7 mouse cellular contexts compared by ENCODE assay signal in the genomic region with DNA sequence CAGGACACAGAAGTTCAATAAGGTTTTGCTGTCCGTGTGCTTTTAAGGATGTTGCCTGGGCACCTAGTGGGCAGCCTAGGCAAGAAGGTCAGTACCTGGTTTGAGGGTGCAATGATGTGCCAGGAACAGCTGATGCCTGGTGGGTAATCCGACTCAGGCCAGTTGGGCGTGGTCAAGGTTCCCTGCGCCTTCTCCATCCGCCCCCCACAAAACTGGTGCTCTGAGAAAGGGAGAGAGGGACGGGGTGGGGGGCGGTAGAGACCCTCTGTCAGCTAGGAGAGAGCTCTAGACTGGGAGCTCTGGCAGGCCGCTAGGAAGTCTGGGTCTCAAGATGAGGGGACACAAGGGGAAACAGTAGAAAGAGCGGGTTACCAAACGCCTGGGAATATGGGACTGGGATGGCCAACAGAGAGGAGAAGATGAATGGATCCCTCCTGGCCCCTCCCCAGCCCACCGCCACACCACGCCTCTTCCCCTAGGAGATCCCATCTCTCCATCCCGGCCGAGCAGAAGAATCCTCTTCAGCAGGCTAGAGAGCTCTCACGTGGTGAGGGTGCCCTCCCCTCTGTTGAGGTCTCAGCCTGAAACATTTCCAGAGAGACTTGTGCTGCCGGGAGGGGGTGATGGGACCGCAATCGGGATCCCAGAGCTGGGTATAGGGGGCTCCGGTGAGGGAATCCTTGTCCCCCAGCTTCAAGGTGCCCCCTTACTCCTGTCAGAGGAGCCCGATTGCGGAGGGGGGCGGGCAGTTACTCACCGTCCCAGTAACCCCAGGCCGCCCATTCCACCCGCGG. TPM values are rescaled to one million over a fixed set of nuclear protein-coding genes. Genes with fewer than 3 reads are reported as not detected.
A peak's percentile ranks its signal among the peaks of the same experiment; 100 is the strongest.
DNase-seq lines count a peak whose midpoint lies in the region; ATAC-seq and TF ChIP-seq lines count a peak whose summit lies in the region.

No protein-coding gene starts in this region.

- H3K9ac ChIP-seq in embryonic facial prominence, embryonic 15.5 days: peak overlapping the region; percentile 15; the same call in 1 of the 2 replicates
- H3K9ac ChIP-seq in hindbrain, embryonic 16.5 days (ENCODE audit: low read depth, low read length): peak overlapping the region; percentile 48

- peaks cover 59% of the 10 kb centered on the region for H3K4me1 ChIP-seq in embryonic facial prominence, embryonic 15.5 days
- peaks cover 6% of the 10 kb centered on the region for H3K4me1 ChIP-seq in hindbrain, embryonic 16.5 days (ENCODE audit: control insufficient read depth, insufficient read depth, low read depth, low read length)

- H3ac ChIP-seq in myocyte (ENCODE audit: control insufficient read depth, insufficient read length): no peak overlapping the region

- no peaks in the 10 kb centered on the region for H3K9me3 ChIP-seq in embryonic facial prominence, embryonic 15.5 days (replicated peaks)
- H3K9me3 ChIP-seq in hindbrain, embryonic 16.5 days (ENCODE audit: control insufficient read depth, low read length): no peaks in the 10 kb centered on the region

- peaks cover 29% of the 10 kb centered on the region for H3K36me3 ChIP-seq in embryonic facial prominence, embryonic 15.5 days
- H3K36me3 ChIP-seq in hindbrain, embryonic 16.5 days (ENCODE audit: control insufficient read depth, insufficient read depth, low read length): no peaks in the 10 kb centered on the region
- peaks cover 9% of the 10 kb centered on the region for H3K36me3 ChIP-seq in myocyte (ENCODE audit: control insufficient read depth, insufficient read depth)

- H3K79me2 ChIP-seq in myocyte (ENCODE audit: control insufficient read depth, insufficient read depth): peaks cover 32% of the 10 kb centered on the region

- no peak for TF ChIP-seq POLR2A in myocyte (IDR thresholded peaks at IDR 0.05; ENCODE audit: insufficient read length, low read depth)

- 20% methylated on average over 26 of the region's 26 CpGs for WGBS in embryonic facial prominence, embryonic 15.5 days
- 14% methylated on average over 26 of the region's 26 CpGs for WGBS in hindbrain, embryonic 16.5 days

- no peak for ATAC-seq in embryonic facial prominence, embryonic 15.5 days (ENCODE audit: insufficient number of reproducible peaks, low FRiP score, low TSS enrichment, low read depth)
- ATAC-seq in hindbrain, embryonic 16.5 days: no peak; the same call in 1 of the 2 replicates
- no peak for ATAC-seq in CD4-positive, CD25-positive, alpha-beta regulatory T cell, adult 4 months

- H3K27ac ChIP-seq in embryonic facial prominence, embryonic 15.5 days (replicated peaks): no peak overlapping the region
- H3K27ac ChIP-seq in hindbrain, embryonic 16.5 days (ENCODE audit: low read depth, low read length): no peak overlapping the region

- H3K4me2 ChIP-seq in embryonic facial prominence, embryonic 15.5 days (replicated peaks): peak overlapping the region; percentile 53
- H3K4me2 ChIP-seq in hindbrain, embryonic 16.5 days (ENCODE audit: low read length): peak overlapping the region; percentile 41
- H3K4me2 ChIP-seq in myocyte (ENCODE audit: low read depth): no peak overlapping the region

- peak overlapping the region; percentile 30 for H3K4me3 ChIP-seq in embryonic facial prominence, embryonic 15.5 days (replicated peaks)
- peak overlapping the region; percentile 18 for H3K4me3 ChIP-seq in hindbrain, embryonic 16.5 days (ENCODE audit: low read length)
- H3K4me3 ChIP-seq in myocyte: no peak overlapping the region

- DNase-seq in kidney, postnatal 10 days: peak; percentile 28
- DNase-seq in kidney, adult 11 months: no peak
- no peak for DNase-seq in cerebellum, postnatal 10 days

- no peaks in the 10 kb centered on the region for H3K27me3 ChIP-seq in embryonic facial prominence, embryonic 15.5 days
- no peaks in the 10 kb centered on the region for H3K27me3 ChIP-seq in hindbrain, embryonic 16.5 days (replicated peaks; ENCODE audit: control insufficient read depth, insufficient read depth, low read length)
- H3K27me3 ChIP-seq in myocyte (ENCODE audit: control insufficient read depth, insufficient read depth, insufficient read length): no peaks in the 10 kb centered on the region

TF ChIP-seq in myocyte, 11 proteins besides CTCF, POLR2A, EP300 and RAD21:
- no peak for TF ChIP-seq E2F4 (IDR thresholded peaks at IDR 0.05; ENCODE audit: insufficient read depth)
- TF ChIP-seq TCF3 (IDR thresholded peaks at IDR 0.05; ENCODE audit: insufficient read length, low read depth): no peak
- no peak for TF ChIP-seq SRF (IDR thresholded peaks at IDR 0.05; ENCODE audit: control insufficient read depth, insufficient read length, low read depth)
- TF ChIP-seq MYOG (IDR thresholded peaks at IDR 0.05; ENCODE audit: control insufficient read depth in 1 of 3, insufficient read depth in 1 of 3, insufficient read length in 2 of 3, low read depth in 2 of 3): no peak
- no peak for TF ChIP-seq MAX (IDR thresholded peaks at IDR 0.05; ENCODE audit: low read depth)
- no peak for TF ChIP-seq TCF12 (IDR thresholded peaks at IDR 0.05; ENCODE audit: insufficient read depth, poor library complexity, severe bottlenecking)
- TF ChIP-seq REST (IDR thresholded peaks at IDR 0.05; ENCODE audit: insufficient read depth, insufficient read length): no peak
- peak in 2 of 3 experiments; percentile 7 to 34 for TF ChIP-seq MYOD1 (IDR thresholded peaks at IDR 0.05; ENCODE audit: control insufficient read depth in 1 of 3, insufficient read length in 2 of 3, low read depth in 2 of 3)

RNA-seq across cellular contexts. Expression of a gene that starts 5.5 kb away (rescaled TPM):
- 261 and 273 TPM in 2 replicates for polyA plus RNA-seq in embryonic facial prominence, embryonic 15.5 days (2015; fragmentation: Nextera tagmentation; extraction: Ambion mirVana)
- polyA plus RNA-seq in hindbrain, embryonic 16.5 days (2015; fragmentation: Nextera tagmentation; extraction: Ambion mirVana): 23.3 and 25.7 TPM in 2 replicates
- 368 TPM for polyA plus RNA-seq in myocyte (2012; fragmentation: generic; extraction: Trizol)
- 1 to 10 TPM in 1 of 2 experiments, not detected in 1; 1.4 TPM for polyA plus RNA-seq in CD4-positive, CD25-positive, alpha-beta regulatory T cell, adult 4 months (2017; shearing (Covaris generic))

RNA-seq across cellular contexts. Expression of a gene that starts 7.2 kb away (rescaled TPM):
- polyA plus RNA-seq in embryonic facial prominence, embryonic 15.5 days (2015; fragmentation: Nextera tagmentation; extraction: Ambion mirVana): 43.3 and 47.3 TPM in 2 replicates
- 60.0 and 63.4 TPM in 2 replicates for polyA plus RNA-seq in hindbrain, embryonic 16.5 days (2015; fragmentation: Nextera tagmentation; extraction: Ambion mirVana)
- 30.3 TPM for polyA plus RNA-seq in myocyte (2012; fragmentation: generic; extraction: Trizol)
- 10 to 100 TPM; 27.3 to 28.8 TPM for polyA plus RNA-seq in CD4-positive, CD25-positive, alpha-beta regulatory T cell, adult 4 months (2017; shearing (Covaris generic))

RNA-seq across cellular contexts. Expression of a gene that starts 20.7 kb away (rescaled TPM):
- polyA plus RNA-seq in embryonic facial prominence, embryonic 15.5 days (2015; fragmentation: Nextera tagmentation; extraction: Ambion mirVana): 0.25 and 0.26 TPM in 2 replicates
- polyA plus RNA-seq in hindbrain, embryonic 16.5 days (2015; fragmentation: Nextera tagmentation; extraction: Ambion mirVana): not detected in 2 replicates
- 0.72 TPM for polyA plus RNA-seq in myocyte (2012; fragmentation: generic; extraction: Trizol)
- polyA plus RNA-seq in CD4-positive, CD25-positive, alpha-beta regulatory T cell, adult 4 months (2017; shearing (Covaris generic)): under 1 TPM; 0.46 to 0.49 TPM

RNA-seq across cellular contexts. Expression of a gene that starts 20.9 kb away (rescaled TPM):
- polyA plus RNA-seq in embryonic facial prominence, embryonic 15.5 days (2015; fragmentation: Nextera tagmentation; extraction: Ambion mirVana): 37.2 and 48.9 TPM in 2 replicates
- polyA plus RNA-seq in hindbrain, embryonic 16.5 days (2015; fragmentation: Nextera tagmentation; extraction: Ambion mirVana): 14.9 and 21.6 TPM in 2 replicates
- 29.1 TPM for polyA plus RNA-seq in myocyte (2012; fragmentation: generic; extraction: Trizol)
- polyA plus RNA-seq in CD4-positive, CD25-positive, alpha-beta regulatory T cell, adult 4 months (2017; shearing (Covaris generic)): 10 to 100 TPM; 46.5 to 81.2 TPM

RNA-seq across cellular contexts. Expression of a gene that starts 20.9 kb away (rescaled TPM):
- polyA plus RNA-seq in embryonic facial prominence, embryonic 15.5 days (2015; fragmentation: Nextera tagmentation; extraction: Ambion mirVana): 12.7 and 13.1 TPM in 2 replicates
- polyA plus RNA-seq in hindbrain, embryonic 16.5 days (2015; fragmentation: Nextera tagmentation; extraction: Ambion mirVana): 7.4 and 7.6 TPM in 2 replicates
- 3.3 TPM for polyA plus RNA-seq in myocyte (2012; fragmentation: generic; extraction: Trizol)
- 10 to 100 TPM; 11.5 to 15.5 TPM for polyA plus RNA-seq in CD4-positive, CD25-positive, alpha-beta regulatory T cell, adult 4 months (2017; shearing (Covaris generic))
